Mouse (Mus musculus): ENCODE measurements around the gene Cdk19.

The Cdk19 gene

GRCm38 (mm10) chr10:40446088-40446604 is 106.8 kb downstream of the Cdk19 start:
- DNase-seq, result no peak

- no peak for DNase-seq
Observed at GRCm38 (mm10) chr10:40446630-40447029, 107.3 kb downstream of the Cdk19 start.

GRCm38 (mm10) chr10:40447295-40447694 is 107.9 kb downstream of the Cdk19 start:
- DNase-seq, result no peak

- DNase-seq, result no peak
Observed at GRCm38 (mm10) chr10:40447921-40448320, 108.6 kb downstream of the Cdk19 start.

GRCm38 (mm10) chr10:40448444-40448843 is 109.1 kb downstream of the Cdk19 start:
- no peak for DNase-seq

- no peak for DNase-seq
Observed at GRCm38 (mm10) chr10:40449571-40449970, 110.2 kb downstream of the Cdk19 start.

- DNase-seq, result no peak
Observed at GRCm38 (mm10) chr10:40450171-40450570, 110.8 kb downstream of the Cdk19 start.

GRCm38 (mm10) chr10:40457116-40457515 is 117.8 kb downstream of the Cdk19 start:
- DNase-seq, result no peak

- no peak for DNase-seq
Observed at GRCm38 (mm10) chr10:40459141-40459540, 119.8 kb downstream of the Cdk19 start.

GRCm38 (mm10) chr10:40461362-40461761 is 122.0 kb downstream of the Cdk19 start:
- DNase-seq, result no peak

- DNase-seq, result no peak
Observed at GRCm38 (mm10) chr10:40462257-40462656, 122.9 kb downstream of the Cdk19 start.

GRCm38 (mm10) chr10:40467174-40467911 is 128.0 kb downstream of the Cdk19 start:
- no peak for DNase-seq

- DNase-seq, result no peak
Observed at GRCm38 (mm10) chr10:40467912-40468254, 128.5 kb downstream of the Cdk19 start.

- DNase-seq, result no peak
Observed at GRCm38 (mm10) chr10:40469145-40469544, 129.8 kb downstream of the Cdk19 start.

GRCm38 (mm10) chr10:40476535-40477285 is 137.3 kb downstream of the Cdk19 start:
- DNase-seq, result peak; percentile 45

GRCm38 (mm10) chr10:40477426-40478075 is 138.2 kb downstream of the Cdk19 start:
- DNase-seq, result no peak

GRCm38 (mm10) chr10:40478626-40479025 is 139.3 kb downstream of the Cdk19 start:
- DNase-seq, result no peak

- DNase-seq, result no peak
Observed at GRCm38 (mm10) chr10:40479216-40479615, 139.9 kb downstream of the Cdk19 start.

GRCm38 (mm10) chr10:40479621-40480193 is 140.3 kb downstream of the Cdk19 start:
- no peak for DNase-seq

- no peak for DNase-seq
Observed at GRCm38 (mm10) chr10:40481534-40481933, 142.2 kb downstream of the Cdk19 start.

- no peak for DNase-seq
Observed at GRCm38 (mm10) chr10:40482285-40482684, 142.9 kb downstream of the Cdk19 start.

GRCm38 (mm10) chr10:40489086-40489796 is 149.9 kb downstream of the Cdk19 start:
- no peak for DNase-seq

- no peak for DNase-seq
Observed at GRCm38 (mm10) chr10:40491131-40491530, 151.8 kb downstream of the Cdk19 start.

Data from lung, postnatal 10 days (tissue).